Mouse (Mus musculus) megakaryocyte progenitor cell, adult 5-6 weeks (primary cell): ENCODE results near the gene Nr2e1. TPM values are rescaled to one million over a fixed set of nuclear protein-coding genes. Genes with fewer than 3 reads are reported as not detected.
A peak's percentile ranks its signal among the peaks of the same experiment; 100 is the strongest.

Experiments used
- ATAC-seq: replicated peaks from 2 replicates; pipeline ENCODE4 v1.8.0; 2016; ENCODE audit warnings: mild to moderate bottlenecking, moderate TSS enrichment, inconsistent platforms; ENCODE audit not compliant: poor library complexity
- total RNA-seq, 2 experiments: library from RNA; stranded (forward) in 1 of 2; stranded (reverse) in 1 of 2; fragments of 157-497, 149-512 nt in 1 of 2; fragments of 200-1000 nt in 1 of 2; gene quantifications; 2 replicates each; pipeline versions ENCODE4 v1.2.3 to v1.2.4; 2015 to 2017

Nr2e1 gene
- total RNA-seq (2015) (not detected in 2 replicates), total RNA-seq (2017) (not detected in 2 replicates)

GRCm38 (mm10) chr10:42583157-42583872 lies at the start of gene Nr2e1, which contains the start of gene Ostm1:
Nr2e1 (minus strand) TSS chr10:42583632.
Ostm1 (plus strand) TSS chr10:42583822.
- no peak for ATAC-seq

- no peak for ATAC-seq
These were observed 49.3 kb upstream of the Nr2e1 start for GRCm38 (mm10) chr10:42632453-42633360.

GRCm38 (mm10) chr10:42631754-42632452 lies 48.5 kb upstream of the Nr2e1 start:
- ATAC-seq: no peak

- ATAC-seq: no peak
These were observed 47.3 kb upstream of the Nr2e1 start for GRCm38 (mm10) chr10:42630596-42631355.

- ATAC-seq: no peak
These were observed 42.5 kb upstream of the Nr2e1 start for GRCm38 (mm10) chr10:42625907-42626306.

- ATAC-seq: no peak
These were observed 34.9 kb upstream of the Nr2e1 start for GRCm38 (mm10) chr10:42618291-42618690.

GRCm38 (mm10) chr10:42614766-42615165 lies 31.3 kb upstream of the Nr2e1 start:
- no peak for ATAC-seq

- ATAC-seq: no peak
These were observed 30.4 kb upstream of the Nr2e1 start for GRCm38 (mm10) chr10:42613639-42614381.

- no peak for ATAC-seq
These were observed 29.6 kb upstream of the Nr2e1 start for GRCm38 (mm10) chr10:42613075-42613474.

- ATAC-seq: no peak
These were observed 23.3 kb upstream of the Nr2e1 start for GRCm38 (mm10) chr10:42606757-42607156.

- peak; percentile 42; the same call in 1 of the 2 replicates for ATAC-seq
These were observed 21.4 kb upstream of the Nr2e1 start for GRCm38 (mm10) chr10:42604874-42605273.

- ATAC-seq: peak; percentile 71
These were observed 18.1 kb upstream of the Nr2e1 start for GRCm38 (mm10) chr10:42601556-42601955.

GRCm38 (mm10) chr10:42598615-42599014 lies 15.2 kb upstream of the Nr2e1 start:
- ATAC-seq: peak; percentile 55

GRCm38 (mm10) chr10:42593201-42593600 lies 9.8 kb upstream of the Nr2e1 start:
- no peak for ATAC-seq

GRCm38 (mm10) chr10:42591993-42592686 lies 8.7 kb upstream of the Nr2e1 start:
- ATAC-seq: no peak

GRCm38 (mm10) chr10:42591185-42591992 lies 8.0 kb upstream of the Nr2e1 start:
- no peak for ATAC-seq

- peak; percentile 20; the same call in 1 of the 2 replicates for ATAC-seq
These were observed 7.1 kb upstream of the Nr2e1 start for GRCm38 (mm10) chr10:42590261-42591184.
